Mouse (Mus musculus) liver, postnatal 0 days (tissue): ENCODE measurements around the gene Fut1. TPM values are rescaled to one million over a fixed set of nuclear protein-coding genes. Genes with fewer than 3 reads are reported as not detected.
A peak's percentile ranks its signal among the peaks of the same experiment; 100 is the strongest.

Source experiments
- ATAC-seq: fragments of 200-750 bp; cut with Nextera tagmentation; 2 replicates; pipeline ENCODE4 v1.8.0; 2017; ENCODE audit warnings: mild to moderate bottlenecking, moderate library complexity
- DNase-seq: peaks from one replicate; pipeline ENCODE4 v3.0.0-alpha.2; 2016
- H3K27ac ChIP-seq: fragments of 300-500 bp; sonication (generic); 2 replicates; pipeline ENCODE4 v1.5.1; 2014; ENCODE audit warnings: antibody characterized with exemption, moderate library complexity, mild to moderate bottlenecking, low read depth
- H3K27me3 ChIP-seq: fragments of 300-500 bp; sonication (generic); 2 replicates; pipeline ENCODE4 v1.6.1; 2014; ENCODE audit warnings: low read length, control low read depth, mixed read lengths; ENCODE audit not compliant: insufficient read depth
- H3K36me3 ChIP-seq: fragments of 300-500 bp; sonication (generic); replicated peaks from 2 replicates; pipeline ENCODE4 v1.6.1; 2014; ENCODE audit warnings: mild to moderate bottlenecking, control low read depth, low read length, moderate library complexity, mixed read lengths; ENCODE audit not compliant: insufficient read depth
- H3K4me1 ChIP-seq: fragments of 300-500 bp; sonication (generic); 2 replicates; pipeline ENCODE4 v1.6.1; 2014; ENCODE audit warnings: antibody characterized with exemption, mild to moderate bottlenecking, control low read depth; ENCODE audit not compliant: insufficient read depth
- H3K4me2 ChIP-seq: fragments of 300-500 bp; sonication (generic); 2 replicates; pipeline ENCODE4 v1.6.1; 2014; ENCODE audit warnings: low read depth, mild to moderate bottlenecking, low read length, moderate library complexity, mixed read lengths
- H3K4me3 ChIP-seq: fragments of 300-500 bp; sonication (generic); 2 replicates; pipeline ENCODE4 v1.5.1; 2014; ENCODE audit warnings: low read depth, low read length
- H3K9ac ChIP-seq: fragments of 300-500 bp; sonication (generic); replicated peaks from 2 replicates; pipeline ENCODE4 v1.6.1; 2014; ENCODE audit warnings: mild to moderate bottlenecking, moderate library complexity
- H3K9me3 ChIP-seq: fragments of 300-500 bp; sonication (generic); 2 replicates; pipeline ENCODE4 v1.6.1; 2016; ENCODE audit warnings: mild to moderate bottlenecking, control low read depth, low read length, mixed read lengths
- CTCF ChIP-seq: sonication (generic); IDR thresholded peaks from 2 replicates; pipeline ENCODE4 v1.5.1; 2016; ENCODE audit warnings: antibody characterized with exemption, low read depth
- EP300 ChIP-seq: IDR thresholded peaks from 2 replicates; pipeline ENCODE4 v1.6.1; 2016; ENCODE audit warnings: antibody characterized with exemption, low read depth, mild to moderate bottlenecking
- WGBS: fragments of 180-500 bp; shearing (Covaris S2); extraction: QIAGEN DNeasy Blood & Tissue Kit; methylation state at CpG from one replicate; pipeline ENCODE4 v1.1.7; 2014; ENCODE audit not compliant: insufficient replicate concordance; 5-methylcytosine and 5-hydroxymethylcytosine counted together
- polyA plus RNA-seq: library from polyadenylated mRNA; unstranded; fragments of >200 nt; fragmentation: Nextera tagmentation; extraction: Ambion mirVana; gene quantifications from 2 replicates; pipeline ENCODE4 v1.2.1, GENCODE M21; 2015

Gene Fut1
- polyA plus RNA-seq, 1 experiment from 2014 or later = 0.56 TPM

DNA sequence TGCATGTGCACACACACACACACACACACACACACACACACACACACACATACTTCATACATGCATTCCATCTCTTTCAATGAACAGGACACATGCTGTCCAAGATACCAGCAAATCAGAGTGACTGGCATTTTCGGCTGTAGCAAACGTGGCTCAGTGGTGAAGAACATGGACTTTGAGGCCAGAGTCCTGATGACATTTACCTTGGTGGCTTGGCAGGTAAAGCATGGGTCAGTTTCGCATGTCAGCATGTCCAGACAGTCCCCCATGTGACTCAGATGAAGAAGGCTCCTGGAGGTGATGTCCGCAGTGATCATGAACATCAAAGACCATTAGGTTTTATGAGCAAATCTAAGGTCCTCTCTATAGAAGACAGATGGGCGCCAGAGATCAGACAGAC lies 20.1 kb upstream of the Fut1 start:
- peaks cover 10% of the 10 kb centered on the region for H3K4me1 ChIP-seq
- H3K36me3 ChIP-seq = no peaks in the 10 kb centered on the region
- DNase-seq (no peak), ATAC-seq (peak; percentile 53)
- H3K4me3 ChIP-seq = no peak overlapping the region
- H3K9me3 ChIP-seq = no peaks in the 10 kb centered on the region
- no peak overlapping the region for H3K4me2 ChIP-seq
- peak overlapping the region; percentile 29; the same call in 1 of the 2 replicates for H3K27ac ChIP-seq
- 65% methylated on average over 5 of the region's 5 CpGs for WGBS
- TF ChIP-seq EP300 (no peak), CTCF (no peak)
- no peak overlapping the region for H3K9ac ChIP-seq
- no peaks in the 10 kb centered on the region for H3K27me3 ChIP-seq

DNA sequence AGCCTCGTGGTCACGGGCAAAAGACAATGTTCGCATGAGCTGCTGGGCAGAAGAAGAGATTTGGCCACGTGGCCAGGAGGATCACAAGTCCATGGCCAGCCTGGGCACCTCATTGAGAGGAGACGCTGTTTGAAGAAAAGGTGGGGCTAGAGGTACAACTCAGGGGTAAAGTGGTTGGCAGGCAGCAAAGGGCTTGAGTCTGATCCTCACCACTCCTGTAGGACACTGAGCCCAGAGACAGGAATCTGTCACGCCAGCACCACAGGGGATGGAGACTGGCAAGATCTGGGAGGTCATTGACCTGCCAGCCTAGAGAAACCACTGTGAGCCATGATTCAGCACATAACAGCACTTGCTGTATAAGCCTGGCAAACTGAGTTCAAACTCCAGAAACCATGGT lies 19.6 kb upstream of the Fut1 start:
- Histone ChIP-seq H3K27ac (peak overlapping the region; percentile 29; the same call in 1 of the 2 replicates), H3K4me1 (peaks cover 10% of the 10 kb centered on the region), H3K27me3 (no peaks in the 10 kb centered on the region), H3K36me3 (no peaks in the 10 kb centered on the region), H3K4me3 (no peak overlapping the region), H3K9ac (no peak overlapping the region), H3K4me2 (no peak overlapping the region), H3K9me3 (no peaks in the 10 kb centered on the region)
- ATAC-seq (no peak), DNase-seq (no peak)
- TF ChIP-seq CTCF = no peak
- TF ChIP-seq EP300 = no peak
- 84% methylated on average over 6 of the region's 6 CpGs for WGBS

DNA sequence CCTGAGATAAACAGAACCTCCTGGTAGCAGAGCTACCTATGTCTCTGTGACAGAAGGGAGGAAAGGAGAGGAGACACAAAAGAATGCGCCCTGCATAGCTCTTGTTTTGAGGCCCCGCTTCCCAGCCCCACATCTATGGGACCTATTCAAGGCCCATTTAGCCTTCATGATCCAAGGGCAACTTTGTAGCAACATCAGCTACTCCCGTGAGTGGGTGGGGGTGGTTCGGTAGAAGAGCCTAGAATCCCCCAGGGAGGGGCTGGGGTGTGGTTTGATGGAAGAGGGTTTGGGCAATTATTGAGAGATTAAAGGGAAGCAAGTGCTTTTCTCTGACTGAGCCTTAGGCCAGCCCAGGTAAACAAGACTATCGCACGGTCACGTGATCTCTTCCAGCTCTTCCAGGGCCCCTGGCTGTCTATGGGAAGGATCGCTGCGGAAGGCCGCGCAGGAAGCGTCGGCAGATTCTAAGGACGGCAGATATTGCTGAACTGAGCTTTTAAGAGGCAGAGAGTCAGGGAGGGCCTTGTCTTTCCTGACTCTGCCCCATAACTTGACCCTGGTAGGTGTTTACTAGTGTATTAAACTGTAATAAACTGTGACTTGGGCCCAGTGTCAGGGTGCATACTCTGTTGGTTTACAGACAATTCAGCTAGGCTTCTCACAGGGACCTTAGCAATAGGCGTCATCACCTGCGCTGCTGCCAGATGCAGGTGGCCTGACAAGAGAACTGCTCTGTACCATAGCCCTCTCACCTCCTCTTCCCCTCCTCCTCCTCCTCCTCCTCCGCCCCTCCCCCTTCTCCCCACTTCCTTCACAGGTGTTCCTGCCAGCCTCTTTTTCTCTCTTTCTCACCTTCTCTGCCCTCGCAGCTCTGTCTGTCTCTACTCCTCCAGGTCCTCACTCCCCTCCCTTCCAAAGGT lies 17.9 kb upstream of the Fut1 start:
- Histone ChIP-seq H3K4me2 (no peak overlapping the region; the same call in 1 of the 2 replicates), H3K36me3 (no peaks in the 10 kb centered on the region), H3K9ac (no peak overlapping the region), H3K9me3 (no peaks in the 10 kb centered on the region), H3K27me3 (no peaks in the 10 kb centered on the region), H3K4me3 (no peak overlapping the region), H3K27ac (no peak overlapping the region), H3K4me1 (peaks cover 10% of the 10 kb centered on the region)
- no peak for DNase-seq
- TF ChIP-seq CTCF (no peak), EP300 (no peak)
- peak; percentile 47; the same call in 1 of the 2 replicates for ATAC-seq
- WGBS = 49% methylated on average over 18 of the region's 18 CpGs

DNA sequence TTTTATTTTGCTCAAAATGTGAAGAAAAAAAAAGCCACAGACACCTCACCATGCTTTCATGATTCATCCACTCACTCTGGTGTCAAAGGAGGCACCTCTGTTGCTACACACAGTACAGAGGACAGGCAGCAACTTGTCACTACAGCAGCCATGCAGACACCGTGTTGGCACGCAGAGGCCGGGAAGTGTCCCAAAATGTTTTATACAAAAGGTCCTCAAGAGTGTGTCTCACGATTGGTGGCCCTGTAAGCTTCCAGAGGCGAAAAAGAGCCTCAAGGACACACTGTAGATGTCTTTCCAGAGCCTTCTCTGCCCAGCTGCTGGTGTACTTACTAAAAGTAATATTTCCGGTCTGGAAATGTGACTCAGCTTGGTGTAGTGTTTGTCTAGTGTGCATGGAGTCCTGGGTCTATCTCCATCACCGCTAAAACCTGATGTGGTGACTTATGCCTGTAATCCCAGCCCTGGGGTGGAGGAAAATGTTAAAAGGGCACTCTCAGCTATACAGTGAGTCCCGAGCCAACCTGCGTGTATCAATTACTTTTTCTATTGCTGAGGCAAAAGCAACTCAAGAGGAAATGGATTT lies 11.3 kb upstream of the Fut1 start:
- H3K9ac ChIP-seq = no peak overlapping the region
- H3K27me3 ChIP-seq = no peaks in the 10 kb centered on the region
- no peak for TF ChIP-seq EP300
- H3K27ac ChIP-seq = no peak overlapping the region
- peak; percentile 31 for ATAC-seq
- no peak for DNase-seq
- H3K4me1 ChIP-seq = no peaks in the 10 kb centered on the region
- WGBS = 77% methylated on average over 9 of the region's 9 CpGs
- H3K4me2 ChIP-seq = no peak overlapping the region
- no peaks in the 10 kb centered on the region for H3K9me3 ChIP-seq
- no peak overlapping the region for H3K4me3 ChIP-seq
- no peaks in the 10 kb centered on the region for H3K36me3 ChIP-seq

DNA sequence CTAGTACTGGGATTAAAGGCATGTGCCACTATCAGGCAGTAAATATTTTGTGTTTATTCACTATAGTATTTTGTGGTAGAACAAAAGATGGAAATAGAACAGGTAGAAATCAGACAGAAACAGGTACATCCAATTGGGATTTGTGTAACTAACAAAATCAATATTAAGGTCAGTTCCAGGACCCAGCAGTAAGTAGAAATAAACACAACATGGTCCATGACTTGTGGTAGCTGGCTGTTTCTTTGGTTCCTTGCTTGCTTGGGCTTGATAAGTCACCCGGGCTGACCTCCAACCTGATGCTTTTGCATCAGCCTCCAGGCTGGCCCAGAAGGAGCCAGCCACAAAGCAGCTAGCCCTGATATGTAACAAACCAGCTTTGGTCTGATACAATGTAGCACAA lies 7.6 kb upstream of the Fut1 start:
- TF ChIP-seq CTCF (no peak), EP300 (no peak)
- no peak for DNase-seq
- ATAC-seq = no peak
- Histone ChIP-seq H3K36me3 (no peaks in the 10 kb centered on the region), H3K27ac (no peak overlapping the region; the same call in 1 of the 2 replicates), H3K4me3 (no peak overlapping the region), H3K4me2 (no peak overlapping the region), H3K27me3 (no peaks in the 10 kb centered on the region), H3K9me3 (no peaks in the 10 kb centered on the region), H3K4me1 (no peaks in the 10 kb centered on the region), H3K9ac (no peak overlapping the region)
- WGBS = 43% methylated on average over 1 of the region's 1 CpGs

DNA sequence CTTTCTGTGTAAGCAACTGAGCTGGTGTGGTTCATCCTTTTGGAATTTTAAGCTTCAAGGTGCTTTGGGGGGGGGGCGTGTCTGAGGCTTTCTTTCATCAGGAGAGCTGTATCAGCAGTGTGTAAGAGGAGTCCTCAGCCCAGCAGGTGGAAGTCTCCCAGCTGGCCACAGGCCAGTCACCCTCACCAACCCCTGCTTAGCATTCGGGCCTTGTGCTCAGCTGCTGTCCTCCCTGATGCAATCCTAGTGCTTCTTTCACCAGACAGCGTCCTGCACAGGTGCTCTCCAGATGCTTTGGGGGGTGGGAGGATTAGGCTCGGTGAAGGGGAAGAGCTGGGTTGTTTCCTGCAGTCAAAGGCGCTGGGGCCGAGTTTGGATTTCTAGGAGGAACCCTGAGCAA lies 812 bp upstream of the Fut1 start:
- Histone ChIP-seq H3K4me1 (peaks cover 5% of the 10 kb centered on the region), H3K27me3 (peaks cover 19% of the 10 kb centered on the region), H3K27ac (no peak overlapping the region), H3K9me3 (no peaks in the 10 kb centered on the region), H3K4me3 (no peak overlapping the region), H3K36me3 (no peaks in the 10 kb centered on the region), H3K9ac (no peak overlapping the region), H3K4me2 (no peak overlapping the region)
- DNase-seq (peak; percentile 54), ATAC-seq (peak; percentile 80)
- TF ChIP-seq EP300 (no peak), CTCF (no peak)
- 40% methylated on average over 6 of the region's 6 CpGs for WGBS
